17 mouse cellular contexts compared by ENCODE assay signal in genomic region chr12:112871272-112871671, GRCm38 (mm10). TPM values are rescaled to one million over a fixed set of nuclear protein-coding genes. Genes with fewer than 3 reads are reported as not detected.
"Had no signal": no experiment of that assay in that cellular context is flagged by ENCODE, and none has a peak within 500 bp of the region (broad histone marks: within the 10 kb centered on the region; RNA-seq: fewer than 3 reads in every experiment).

No protein-coding gene starts in this region.

- DNase-seq: kidney, adult 2 months; layer of hippocampus, postnatal 36 days; liver, embryonic 13.5 days; lung, adult 2 months; right cerebral cortex, postnatal 25 days had no signal

- H3K9ac ChIP-seq: liver, embryonic 13.5 days; midbrain, embryonic 12.5 days; midbrain, embryonic 15.5 days; neural tube, embryonic 12.5 days; neural tube, embryonic 15.5 days had no signal

- H3K36me3 ChIP-seq: liver, embryonic 13.5 days; midbrain, embryonic 12.5 days; midbrain, embryonic 15.5 days; neural tube, embryonic 12.5 days; neural tube, embryonic 15.5 days had no signal

- H3K27ac ChIP-seq: kidney, postnatal 0 days; left cerebral cortex, adult 2 months; liver, embryonic 13.5 days; macrophage; midbrain, embryonic 12.5 days; midbrain, embryonic 15.5 days; neural tube, embryonic 12.5 days; neural tube, embryonic 15.5 days had no signal

- H3K4me3 ChIP-seq: left cerebral cortex, adult 2 months; liver, embryonic 13.5 days; midbrain, embryonic 12.5 days; midbrain, embryonic 15.5 days; neural tube, embryonic 12.5 days; neural tube, embryonic 15.5 days had no signal

- H3K4me2 ChIP-seq: liver, embryonic 13.5 days; midbrain, embryonic 12.5 days; midbrain, embryonic 15.5 days; neural tube, embryonic 12.5 days; neural tube, embryonic 15.5 days had no signal

- ATAC-seq: midbrain, embryonic 15.5 days had no signal

- H3K9me3 ChIP-seq: liver, embryonic 13.5 days; midbrain, embryonic 12.5 days; midbrain, embryonic 15.5 days; neural tube, embryonic 12.5 days; neural tube, embryonic 15.5 days had no signal

RNA-seq across cellular contexts. Expression of gene Gpr132, which starts 3.2 kb away (rescaled TPM):
- total RNA-seq: layer of hippocampus, adult 8-10 months; layer of hippocampus, postnatal 10 days; layer of hippocampus, postnatal 36 days; left cerebral cortex, postnatal 10 days; left cerebral cortex, postnatal 36 days had no signal
- polyA plus RNA-seq: limb, embryonic 11.5 days; midbrain, embryonic 12.5 days; neural tube, embryonic 12.5 days had no signal
